Mouse (Mus musculus) left cerebral cortex, postnatal 36 days (tissue): ENCODE results near the gene Pla2g2c. TPM values are rescaled to one million over a fixed set of nuclear protein-coding genes. Genes with fewer than 3 reads are reported as not detected.

Source experiments
- DNase-seq, 2 experiments: peaks; one replicate each; pipeline ENCODE4 v3.0.0; 2021 to 2022; ENCODE audit warnings: low spot score in 2 of 2, mixed read lengths in 1 of 2
- intact Hi-C: fragments of 180-260 bp; cut with DNase I; formaldehyde crosslinking; loops from one replicate; pipeline ENCODE4 v1.15.1; 2025
- total RNA-seq, 2 experiments: library from RNA; stranded (reverse); gene quantifications; 2 replicates each; pipeline ENCODE4 v1.2.3; 2021

The Pla2g2c gene
- total RNA-seq, 2 experiments from 2014 or later = 0.22 to 0.39 TPM

- intact Hi-C loops = no loop called here
- DNase-seq = no peak
These were observed 63.8 kb downstream of the Pla2g2c start for GRCm38 (mm10) chr4:138788381-138788780.

- no peak for DNase-seq
- intact Hi-C loops = loop anchor here (2.0 to 5.0 kb wide), 2 partner anchors 41 to 344 kb away; no protein-coding TSS in a partner anchor
These were observed 66.9 kb downstream of the Pla2g2c start for GRCm38 (mm10) chr4:138791452-138791851.

GRCm38 (mm10) chr4:138792599-138792998, 68.0 kb downstream of the Pla2g2c start:
- intact Hi-C loops = loop anchor here (5.0 kb wide), 1 partner anchor 345 kb away; no protein-coding TSS in a partner anchor
- DNase-seq = no peak

GRCm38 (mm10) chr4:138793276-138793675, 68.7 kb downstream of the Pla2g2c start:
- peak; percentile 65 to 67 for DNase-seq
- intact Hi-C loops = loop anchor here (5.0 kb wide), 1 partner anchor 346 kb away; no protein-coding TSS in a partner anchor

GRCm38 (mm10) chr4:138794344-138794743, 69.8 kb downstream of the Pla2g2c start:
- intact Hi-C loops = loop anchor here (5.0 kb wide), 1 partner anchor 347 kb away; no protein-coding TSS in a partner anchor
- DNase-seq = no peak

Other genes with a start within 250 kb of the Pla2g2c start
- 1 to 10 TPM; 4.9 to 5.0 TPM for gene Vwa5b1, start 88.9 kb upstream of the Pla2g2c start, total RNA-seq
- gene Ubxn10, start 12.4 kb downstream of the Pla2g2c start, total RNA-seq = 1 to 10 TPM; 1.3 to 1.5 TPM
- gene Pla2g2f, start 32.8 kb downstream of the Pla2g2c start, total RNA-seq = not detected
- under 1 TPM; 0.52 to 0.68 TPM for gene Pla2g2d, start 50.9 kb downstream of the Pla2g2c start, total RNA-seq
- 1 to 10 TPM; 2.6 to 6.2 TPM for gene Pla2g5, start 138.7 kb downstream of the Pla2g2c start, total RNA-seq
- not detected for gene Gm13030, start 149.2 kb downstream of the Pla2g2c start, total RNA-seq
- gene Pla2g2e, start 153.2 kb downstream of the Pla2g2c start, total RNA-seq = not detected
- gene Otud3, start 189.2 kb downstream of the Pla2g2c start, total RNA-seq = 10 to 100 TPM; 18.1 to 18.3 TPM
- not detected for gene Rnf186, start 242.3 kb downstream of the Pla2g2c start, total RNA-seq
- 1 to 10 TPM; 2.6 to 2.7 TPM for gene Tmco4, start 248.1 kb downstream of the Pla2g2c start, total RNA-seq